In the genomic region with DNA sequence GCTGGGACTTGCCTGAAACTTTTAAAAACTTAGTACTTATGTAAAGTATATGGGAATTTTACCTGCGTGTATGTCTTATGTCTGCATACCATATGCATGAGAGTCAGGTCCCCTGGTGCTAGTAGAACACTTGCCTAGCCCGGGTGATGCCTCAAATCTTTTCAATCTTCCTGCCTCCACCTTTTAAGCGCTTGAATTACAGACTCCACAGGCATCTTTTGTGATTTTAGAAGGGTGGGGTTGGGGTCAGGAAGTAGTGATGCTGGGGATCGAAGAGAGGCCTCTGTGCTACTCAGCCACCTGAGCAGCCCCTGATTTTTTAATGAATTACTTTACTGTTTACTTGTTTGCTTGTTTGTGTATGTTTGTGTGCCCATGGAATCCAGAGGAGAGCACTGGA, we compare ENCODE assay signal across 13 mouse cellular contexts.
"Had no signal": no experiment of that assay in that cellular context is flagged by ENCODE, and none has a peak within 500 bp of the region (broad histone marks: within the 10 kb centered on the region; RNA-seq: fewer than 3 reads in every experiment).

No protein-coding gene starts in this region.

- DNase-seq: lung, adult 18-20 months; lung, embryonic 14.5 days; lung, postnatal 10 days; lung, postnatal 4 days; midbrain, embryonic 14.5 days; retina, postnatal 1 day; right cerebral cortex, adult 18-20 months; right cerebral cortex, postnatal 25 days; right cerebral cortex, postnatal 4 days; spleen, adult 18-20 months; thymus, adult 18-20 months; thymus, postnatal 14 days; thymus, postnatal 36 days had no signal
